Mouse (Mus musculus) heart, adult 9 months (tissue): Measurements from ENCODE around the gene Akap7.

Source experiments
- DNase-seq, 2 experiments: peaks; one replicate each; pipeline ENCODE4 v3.0.0; 2022; ENCODE audit warnings: low spot score in 2 of 2

Akap7 gene

DNA sequence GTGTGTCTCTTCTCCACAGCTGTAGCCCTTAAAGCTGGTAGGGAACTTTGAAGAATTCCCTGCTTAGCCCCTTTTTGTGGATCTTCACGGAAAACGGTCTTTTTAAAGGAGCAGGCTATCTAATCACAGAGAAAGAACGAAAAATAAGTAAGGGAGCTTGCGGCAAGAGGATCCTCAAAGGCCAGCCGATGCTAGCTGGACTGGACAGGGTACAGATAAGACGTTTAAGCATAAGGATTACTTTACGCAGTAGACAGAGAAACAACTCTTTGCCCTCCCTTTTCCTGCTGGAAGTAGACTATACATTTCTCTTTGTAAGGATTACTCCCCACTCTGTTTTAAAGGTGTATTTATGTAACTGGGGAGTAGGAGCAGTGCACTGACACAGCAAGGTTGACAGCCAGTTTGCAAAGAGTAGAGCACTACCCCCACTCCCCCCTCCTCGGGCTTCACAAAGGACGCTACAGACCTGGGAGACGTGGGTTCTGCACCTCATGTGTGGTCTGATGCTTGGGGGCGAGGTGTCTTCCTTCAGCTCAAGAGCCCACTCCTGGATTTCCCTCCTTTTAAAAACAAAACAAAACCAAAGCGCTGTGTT lies 9.9 kb downstream of the Akap7 start:
- no peak for DNase-seq

DNA sequence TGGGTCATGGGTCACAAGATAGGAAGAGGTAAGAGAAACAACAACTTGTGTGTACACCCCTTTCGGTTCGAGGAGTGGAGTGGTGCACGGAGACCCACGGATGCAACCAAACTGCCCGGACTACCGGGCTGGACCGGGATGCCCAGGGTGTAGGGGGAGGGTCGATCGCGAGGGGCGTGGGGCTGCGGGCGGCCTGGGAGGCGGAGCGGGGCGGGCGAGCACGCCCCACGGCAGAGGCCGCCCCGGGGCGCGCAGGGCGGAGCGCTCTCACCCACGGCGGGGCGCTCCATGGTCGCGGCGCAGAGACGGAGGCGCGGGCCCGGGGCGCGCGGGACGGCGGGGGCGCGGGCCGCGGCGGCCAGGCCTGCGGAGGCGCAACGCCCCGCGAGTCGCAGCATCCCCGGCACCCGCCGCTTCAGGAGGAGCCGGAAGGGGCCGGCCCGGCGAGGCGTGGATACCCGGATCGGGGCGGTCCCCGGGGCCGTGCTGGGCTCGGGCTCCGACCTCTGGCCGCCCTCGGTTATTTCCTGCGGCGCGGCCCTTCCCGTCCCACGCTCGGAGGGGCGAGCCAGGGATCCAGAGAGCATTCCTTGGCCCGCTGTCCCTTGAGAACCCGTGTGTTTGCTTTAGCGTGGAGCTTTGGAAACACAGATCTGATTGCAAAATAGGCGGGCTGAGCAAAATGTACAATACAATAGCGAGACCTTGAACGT lies 10.9 kb downstream of the Akap7 start:
- peak; percentile 95 to 96 for DNase-seq

DNA sequence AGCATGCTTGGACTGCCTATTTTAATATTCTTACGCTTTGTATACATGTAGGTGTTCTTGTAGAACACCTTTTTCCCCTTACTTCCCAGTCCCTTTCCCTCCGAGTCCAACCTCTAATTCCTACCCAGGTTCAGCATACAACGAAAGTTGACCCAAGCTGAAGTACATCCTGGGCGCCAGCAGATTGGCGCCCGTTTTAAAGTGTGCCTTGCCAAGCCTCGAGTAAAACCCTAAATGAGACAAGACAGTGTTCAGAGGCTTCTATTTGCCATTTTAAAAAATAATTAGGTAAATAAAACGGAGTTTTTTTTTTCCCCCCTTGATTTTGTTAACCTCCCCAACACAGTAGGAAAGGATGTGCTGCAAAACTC lies 11.4 kb downstream of the Akap7 start:
- no peak for DNase-seq

DNA sequence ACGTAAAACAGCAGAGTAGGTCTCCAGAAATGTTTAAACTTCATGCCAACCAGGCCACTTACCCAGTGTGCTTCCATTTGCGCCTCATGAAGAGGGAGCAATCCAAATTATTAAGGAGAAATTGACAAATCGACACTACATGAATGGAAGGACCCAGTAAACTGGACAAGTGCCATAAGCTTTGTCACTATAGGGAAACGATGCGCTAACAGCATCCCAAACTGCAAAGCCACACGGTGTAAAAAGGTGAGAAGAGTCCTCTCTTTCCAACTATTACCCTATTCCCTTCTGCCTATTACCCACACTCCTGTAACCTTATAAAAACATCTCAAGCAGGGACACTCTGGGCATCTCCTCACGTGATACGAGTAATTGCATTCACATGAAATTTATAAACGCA lies 11.8 kb downstream of the Akap7 start:
- DNase-seq = no peak

DNA sequence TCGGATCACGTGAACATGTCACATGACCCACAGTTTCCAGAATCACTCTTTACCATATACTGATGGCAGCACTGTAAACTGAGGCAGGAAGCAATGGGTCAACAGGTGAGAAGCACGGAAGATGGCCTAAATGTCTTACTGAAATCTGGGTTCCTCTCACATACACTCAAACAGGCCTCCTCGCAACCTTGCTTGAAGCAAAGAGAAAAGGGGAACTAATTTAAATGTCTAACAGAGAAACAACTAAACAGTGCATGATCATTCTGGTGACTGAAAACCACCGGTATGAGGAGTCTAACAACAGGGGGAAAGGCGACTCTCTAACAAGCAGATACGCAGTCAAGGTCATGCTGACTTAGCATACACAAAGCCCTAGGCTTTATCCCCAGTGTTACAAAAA lies 12.7 kb downstream of the Akap7 start:
- DNase-seq = no peak

DNA sequence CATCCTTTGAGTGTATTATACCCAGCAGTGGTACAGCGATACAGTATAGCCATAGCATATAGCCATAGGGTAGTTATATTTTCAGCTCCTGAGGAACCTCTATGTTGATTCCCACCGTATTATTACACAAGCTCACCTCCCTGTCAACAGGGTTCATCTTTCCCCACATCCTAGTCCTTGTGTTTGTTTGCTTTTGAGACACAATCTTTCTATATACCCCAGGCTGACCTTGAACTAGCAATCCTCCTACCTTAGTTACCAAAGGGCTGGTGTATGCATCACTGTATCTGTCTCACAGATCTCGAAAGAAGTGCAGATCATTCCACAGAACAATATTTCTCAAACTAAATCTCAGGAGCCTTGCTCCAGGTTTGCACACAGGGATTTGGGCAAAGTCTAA lies 13.9 kb downstream of the Akap7 start:
- DNase-seq = no peak

DNA sequence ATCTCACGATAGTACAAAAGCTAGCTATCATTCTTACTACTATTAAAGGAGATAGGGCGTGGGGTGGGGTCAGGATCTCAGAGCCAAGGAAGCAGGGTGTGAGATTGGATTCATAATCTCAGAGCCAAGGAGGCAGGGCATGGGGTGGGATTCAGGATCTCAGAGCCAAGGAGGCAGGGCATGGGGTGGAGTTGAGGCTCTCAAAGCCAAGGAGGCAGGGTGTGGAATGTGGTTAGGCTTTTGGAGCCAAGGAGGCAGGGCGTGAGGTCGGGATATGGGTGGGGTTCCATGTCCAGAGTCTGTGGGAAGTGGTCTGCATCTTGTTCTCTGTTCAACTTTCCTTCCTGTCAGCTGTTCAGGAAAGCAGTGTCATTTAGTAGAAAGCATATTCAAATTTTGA lies 16.6 kb downstream of the Akap7 start:
- DNase-seq = peak; percentile 82 to 86

DNA sequence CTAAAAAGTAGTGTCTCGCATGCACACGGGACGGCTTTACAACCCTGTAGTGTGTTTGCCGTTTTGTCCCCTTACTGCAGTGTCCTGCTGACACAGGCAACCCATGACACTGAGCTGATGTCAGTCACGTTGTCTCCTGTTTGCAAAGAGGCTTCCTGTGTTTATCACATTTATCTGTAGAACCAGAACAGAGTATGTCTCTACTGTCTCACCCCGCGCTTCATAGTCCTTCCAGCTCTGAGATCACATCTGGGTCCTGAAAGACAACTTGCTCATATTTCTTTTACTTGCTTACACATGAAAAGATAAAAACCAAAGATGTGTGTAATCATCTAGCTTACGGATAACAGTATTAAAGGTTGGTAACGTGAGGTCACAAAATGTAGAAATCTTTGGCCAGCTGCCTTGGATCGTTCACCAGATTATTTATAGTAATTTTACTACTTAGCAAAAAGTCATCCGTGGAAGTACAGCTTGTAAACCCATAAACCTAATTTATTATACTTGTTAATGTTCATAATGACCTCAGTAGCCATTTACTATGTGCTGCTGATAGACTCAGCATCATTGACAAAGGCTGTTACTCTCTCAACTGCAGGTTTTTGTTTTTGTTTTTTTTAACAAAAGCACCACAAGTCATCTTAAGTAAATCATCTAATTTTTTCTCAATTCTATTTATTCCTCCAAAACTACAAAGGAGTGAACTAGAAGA lies 22.4 kb downstream of the Akap7 start:
- DNase-seq = no peak

DNA sequence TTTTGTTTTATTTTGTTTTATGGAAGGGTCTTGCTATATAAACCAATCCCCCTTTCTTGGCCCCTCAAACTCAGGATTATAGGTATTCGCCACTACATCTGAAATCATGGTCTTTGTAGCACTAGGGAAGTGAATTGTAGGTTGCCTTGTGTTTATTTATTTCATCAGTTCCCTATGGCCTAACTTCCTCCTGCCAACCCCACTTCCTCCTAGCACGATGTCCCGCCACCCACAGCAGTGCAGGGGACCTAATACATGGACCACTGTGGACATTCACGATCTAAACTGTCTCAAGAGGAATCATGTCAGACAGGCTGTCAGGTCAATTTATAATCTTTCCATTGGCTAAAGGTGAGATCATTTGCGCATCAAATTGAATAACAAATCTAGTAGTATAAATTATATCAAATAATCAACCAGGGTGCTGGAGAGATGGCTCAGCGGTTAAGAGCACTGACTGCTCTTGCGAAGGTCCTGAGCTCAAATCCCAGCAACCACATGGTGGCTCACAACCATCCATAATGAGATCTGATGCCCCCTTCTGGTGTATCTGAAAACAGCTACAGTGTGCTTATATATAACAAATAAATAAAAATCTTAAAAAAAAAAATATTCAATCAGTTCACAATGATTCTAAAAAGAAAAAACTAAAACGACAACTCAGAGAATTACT lies 23.1 kb downstream of the Akap7 start:
- no peak for DNase-seq

DNA sequence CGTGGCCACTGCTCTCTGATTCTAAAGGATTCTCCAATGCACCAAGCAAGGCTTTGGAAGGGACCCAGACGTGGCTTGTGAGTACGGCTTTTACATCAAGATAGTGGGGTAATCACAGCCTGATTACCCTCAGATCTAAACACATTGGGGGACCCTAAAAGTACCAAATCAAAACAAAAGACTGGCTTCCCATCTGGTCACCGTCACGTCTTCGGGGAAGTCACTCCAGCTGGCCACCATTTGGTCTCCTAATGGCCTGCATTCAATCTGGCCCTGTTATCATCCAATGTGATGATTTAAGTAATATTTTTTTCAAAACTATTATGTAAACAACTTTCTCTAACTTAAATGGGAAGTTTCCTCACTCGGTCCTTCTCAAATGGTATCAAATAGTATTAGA lies 24.3 kb downstream of the Akap7 start:
- DNase-seq = peak; percentile 39 to 50

DNA sequence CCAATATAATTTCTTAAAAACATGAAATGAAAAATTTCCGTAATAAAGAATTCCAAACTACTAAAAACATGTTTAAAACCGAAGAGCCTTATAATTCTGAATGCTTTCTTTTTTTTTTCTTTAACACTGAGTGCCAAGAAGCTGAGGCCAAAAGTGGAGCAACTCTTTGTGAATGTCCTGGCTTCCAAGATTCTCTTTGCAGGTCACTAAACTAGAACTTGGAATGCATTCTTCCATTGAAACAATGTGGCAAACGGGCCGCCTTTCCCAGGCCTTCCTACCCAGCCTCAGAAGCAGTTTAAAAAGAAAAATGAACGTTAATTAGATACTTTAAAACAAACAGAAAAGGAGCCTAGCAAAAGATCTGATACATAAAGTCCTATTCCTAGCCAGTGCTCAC lies 27.5 kb downstream of the Akap7 start:
- DNase-seq = peak; percentile 33 to 51

DNA sequence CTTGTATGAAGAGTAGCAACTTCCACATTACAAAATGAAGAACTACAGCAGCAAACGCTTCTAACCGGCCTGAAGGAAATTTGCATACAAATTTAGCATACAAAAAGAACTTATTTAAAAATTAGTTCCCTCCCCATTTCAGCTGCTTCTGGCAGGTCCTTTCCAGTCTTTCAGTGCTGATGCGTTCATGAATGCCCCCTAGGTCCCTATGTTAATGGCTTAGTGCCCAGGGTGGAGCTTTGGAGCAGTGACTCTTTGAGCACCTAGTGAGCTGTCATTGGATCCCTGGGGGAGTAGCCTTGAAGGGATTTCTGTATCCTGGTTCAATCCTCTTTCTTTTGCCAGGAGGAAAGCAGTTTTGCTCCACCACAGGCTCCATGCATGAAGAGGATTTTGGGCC lies 28.3 kb downstream of the Akap7 start:
- no peak for DNase-seq

DNA sequence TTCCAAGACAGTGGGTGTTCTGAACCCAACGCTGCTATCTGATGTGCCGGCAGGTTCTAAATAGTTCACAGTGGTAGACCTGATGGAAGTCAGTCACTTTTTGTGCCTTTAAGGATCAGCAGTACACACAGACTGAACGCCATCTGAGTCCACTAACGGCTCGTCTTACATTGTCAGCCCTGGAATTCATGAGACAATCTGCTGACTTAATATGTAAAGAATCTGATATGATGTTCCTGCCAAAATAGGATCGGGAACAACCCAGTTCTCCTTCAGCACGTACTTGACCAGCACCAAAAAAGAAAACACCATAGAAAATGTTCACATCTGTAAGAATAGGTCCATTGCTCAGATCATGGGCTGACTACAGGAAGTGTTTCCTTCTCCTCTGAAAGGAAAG lies 32.2 kb downstream of the Akap7 start:
- DNase-seq = no peak

DNA sequence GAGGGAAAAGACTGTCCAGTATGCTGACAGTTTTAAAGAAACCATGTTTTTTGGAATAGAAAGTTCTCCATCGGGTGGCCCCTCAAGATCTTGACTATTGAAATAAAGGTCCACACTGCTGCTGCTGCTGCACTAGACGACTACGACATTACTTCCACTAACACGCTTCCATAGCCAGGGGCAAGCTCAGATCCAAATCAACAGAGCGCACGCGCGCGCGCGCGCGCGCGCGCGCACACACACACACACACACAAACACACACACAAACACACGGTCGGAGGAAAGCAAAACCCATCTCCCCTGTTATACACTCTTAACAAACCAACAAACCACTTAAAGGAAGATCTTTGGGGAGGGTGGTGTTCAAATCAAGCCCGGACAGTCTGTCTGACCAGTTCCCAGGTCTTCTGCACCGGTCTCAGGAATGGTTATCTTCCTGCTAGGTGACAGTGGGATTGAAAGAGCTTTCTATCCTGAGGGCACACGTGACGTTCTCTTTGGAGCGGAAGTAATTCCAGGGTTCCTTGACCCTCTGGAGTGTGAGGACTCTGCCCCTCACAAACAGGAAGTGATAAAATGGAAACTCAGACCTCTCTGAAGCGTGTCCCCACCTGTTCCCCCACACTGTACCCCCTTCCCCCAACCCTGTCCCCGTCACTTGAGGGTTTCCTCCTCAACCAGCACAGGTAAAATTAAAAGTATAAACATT lies 32.9 kb downstream of the Akap7 start:
- DNase-seq = no peak

DNA sequence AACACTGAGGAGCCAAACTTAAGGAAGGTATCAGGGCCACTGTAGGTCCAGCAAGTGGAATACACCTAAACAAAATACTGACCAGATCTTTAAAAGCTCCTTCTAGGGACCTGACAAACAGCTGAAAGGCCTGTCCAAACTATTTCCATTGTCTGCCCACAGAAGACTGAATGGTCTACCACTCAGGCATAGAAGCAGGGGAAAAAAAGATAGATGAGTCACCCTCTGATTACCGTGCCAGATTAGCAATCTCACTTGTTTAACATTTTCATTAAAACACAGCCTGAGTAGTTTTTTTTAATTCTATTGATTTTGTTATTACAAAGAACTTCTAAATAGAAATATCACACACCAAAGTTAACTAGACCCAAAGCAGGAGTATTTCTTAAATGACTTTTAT lies 33.9 kb downstream of the Akap7 start:
- no peak for DNase-seq

DNA sequence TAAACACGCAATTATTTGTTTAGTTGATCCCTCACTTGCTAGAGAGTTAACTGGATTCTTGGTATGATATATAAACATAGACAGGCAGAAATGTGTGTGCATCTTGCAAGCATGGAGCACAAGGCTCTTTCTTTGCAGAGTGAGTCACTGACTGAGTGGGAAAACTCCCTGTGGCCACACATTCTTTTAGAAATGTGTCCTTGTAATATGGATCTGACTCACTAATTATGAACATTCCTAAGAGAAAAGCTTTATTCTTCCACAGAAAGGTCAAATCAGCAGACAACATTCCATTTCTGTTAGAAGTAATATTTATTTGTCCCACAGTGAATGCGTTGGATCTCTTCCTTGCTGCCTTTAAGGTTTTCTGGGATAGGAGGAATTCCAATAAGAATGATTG lies 35.9 kb downstream of the Akap7 start:
- DNase-seq = no peak

DNA sequence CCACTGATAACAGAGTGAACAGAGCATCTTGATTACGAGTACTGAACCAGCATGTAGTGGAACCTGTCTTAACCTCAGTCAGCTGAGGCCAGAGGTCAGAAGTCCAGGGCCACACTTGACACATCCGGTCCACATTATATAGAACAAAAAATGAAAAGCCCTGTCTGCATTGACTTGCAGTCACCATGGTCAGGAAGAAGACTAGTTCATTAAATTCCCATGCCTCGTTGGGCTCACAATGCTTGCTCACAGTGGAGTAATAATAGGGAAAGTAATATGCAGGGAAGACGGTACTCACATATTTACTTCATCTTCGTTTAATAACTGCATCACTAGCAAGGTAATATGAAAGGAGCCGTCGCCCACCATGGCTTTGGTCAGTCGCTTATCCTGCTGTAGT lies 36.5 kb downstream of the Akap7 start:
- DNase-seq = no peak

DNA sequence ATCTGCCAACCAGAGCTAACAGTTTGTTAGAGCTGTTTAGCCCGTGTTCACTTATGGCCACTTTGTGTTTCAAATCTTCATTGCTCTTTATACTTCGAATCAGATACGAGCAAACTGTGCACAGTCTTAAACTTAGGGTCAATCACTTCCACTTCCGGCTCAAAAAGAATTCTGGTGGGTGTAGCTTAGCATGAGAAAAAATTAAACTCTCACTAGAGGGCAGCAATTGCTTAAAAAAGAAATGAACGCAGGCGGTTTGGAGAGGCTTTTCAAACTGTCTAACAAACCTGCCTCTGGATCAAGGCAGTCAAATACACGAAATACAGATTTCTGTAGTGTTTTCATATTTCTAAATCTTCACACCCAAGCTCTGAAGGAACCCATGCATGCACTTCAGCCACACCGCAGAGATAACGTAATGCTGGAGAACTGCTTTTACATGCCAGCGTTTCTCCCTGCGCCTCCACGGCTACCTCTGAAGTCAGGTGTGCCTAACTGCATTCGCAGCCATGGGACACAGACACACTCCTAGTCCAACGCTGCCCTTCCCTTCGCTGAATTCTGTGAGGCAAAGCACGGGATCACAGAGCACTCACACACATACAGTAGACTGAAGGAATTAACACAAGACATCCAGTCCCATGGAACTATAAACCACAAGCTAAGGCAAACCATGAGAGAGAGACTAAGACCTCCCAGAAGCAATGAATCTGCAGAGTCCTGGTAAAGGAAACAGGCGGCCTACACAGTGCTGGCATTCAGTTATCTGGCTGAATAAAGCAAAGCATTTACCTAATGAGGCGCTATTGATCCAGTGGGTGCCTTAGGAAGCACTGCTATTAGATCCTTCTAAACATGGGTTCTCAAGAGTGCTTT lies 39.0 kb downstream of the Akap7 start:
- peak; percentile 50 to 71 for DNase-seq

DNA sequence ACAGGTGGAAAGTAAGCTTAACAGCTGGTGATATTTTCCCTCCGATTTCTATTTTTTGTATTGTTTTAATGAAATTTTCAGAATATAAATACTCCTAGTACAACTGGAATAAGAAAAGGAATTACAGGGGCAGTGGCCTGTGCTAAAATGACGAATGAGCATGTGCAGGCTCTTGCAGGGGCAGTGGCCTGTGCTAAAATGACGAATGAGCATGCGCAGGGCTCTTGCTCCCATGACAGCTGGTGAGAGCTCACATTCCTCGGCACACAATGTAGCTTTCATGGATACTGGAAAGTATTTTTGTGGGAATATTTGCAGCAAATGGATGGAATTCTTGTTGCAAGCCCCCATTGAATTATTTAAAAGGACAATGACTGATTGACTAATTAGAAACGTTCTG lies 46.5 kb downstream of the Akap7 start:
- DNase-seq = no peak

DNA sequence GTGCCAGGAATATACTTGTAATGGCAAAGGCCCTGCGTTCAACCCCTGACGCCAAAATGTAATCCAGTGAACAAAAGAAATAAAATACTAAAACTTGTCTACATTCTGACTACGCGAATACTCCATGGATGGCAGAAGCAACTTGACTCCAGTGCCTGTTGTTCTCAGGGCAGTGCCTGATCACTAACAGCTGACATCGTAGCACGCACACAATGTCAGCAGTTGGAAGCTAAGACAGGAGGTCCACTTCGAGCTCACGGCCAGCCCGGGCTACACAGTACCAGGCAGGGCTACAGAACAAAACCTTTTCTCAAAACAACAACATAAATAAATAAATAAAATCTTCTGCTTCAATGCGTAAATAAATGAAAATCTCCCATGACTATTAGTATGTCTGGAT lies 46.9 kb downstream of the Akap7 start:
- no peak for DNase-seq

DNA sequence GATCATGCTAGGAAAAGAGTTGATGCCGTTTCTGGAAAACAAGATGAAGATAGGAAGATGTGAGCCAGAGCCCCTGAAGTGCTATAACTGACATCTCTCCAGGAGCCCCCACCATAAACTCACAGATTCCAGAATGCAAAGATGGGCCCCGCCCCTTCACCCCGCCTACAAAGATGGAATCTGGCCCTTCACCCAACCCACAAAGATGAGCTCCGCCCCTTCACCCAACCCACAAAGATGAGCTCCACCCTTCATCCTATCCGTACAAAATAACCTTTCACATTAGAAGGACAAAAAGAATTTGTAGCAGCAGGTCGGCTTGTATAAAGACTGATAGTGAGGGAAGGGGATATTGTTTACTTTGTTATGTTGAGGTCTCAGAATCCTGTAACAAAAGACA lies 49.5 kb downstream of the Akap7 start:
- no peak for DNase-seq
